Mouse (Mus musculus) erythroblast, embryonic 14.5 days (primary cell): ENCODE results near the gene Hint3.

Experiments used
- GATA1 ChIP-seq: IDR thresholded peaks from 2 replicates; pipeline ENCODE4 v1.6.1; 2012; ENCODE audit warnings: low read length, inconsistent platforms, mixed read lengths
- TAL1 ChIP-seq: IDR thresholded peaks from 3 replicates; pipeline ENCODE4 v1.6.1; 2012; ENCODE audit warnings: low read length, inconsistent platforms, mixed read lengths

GRCm38 (mm10) chr10:30600094-30600534 lies 29.3 kb downstream of the Hint3 start:
- no peak for TF ChIP-seq TAL1
- TF ChIP-seq GATA1 = no peak
